ENCODE assay signal across 9 mouse cellular contexts in the genomic region with DNA sequence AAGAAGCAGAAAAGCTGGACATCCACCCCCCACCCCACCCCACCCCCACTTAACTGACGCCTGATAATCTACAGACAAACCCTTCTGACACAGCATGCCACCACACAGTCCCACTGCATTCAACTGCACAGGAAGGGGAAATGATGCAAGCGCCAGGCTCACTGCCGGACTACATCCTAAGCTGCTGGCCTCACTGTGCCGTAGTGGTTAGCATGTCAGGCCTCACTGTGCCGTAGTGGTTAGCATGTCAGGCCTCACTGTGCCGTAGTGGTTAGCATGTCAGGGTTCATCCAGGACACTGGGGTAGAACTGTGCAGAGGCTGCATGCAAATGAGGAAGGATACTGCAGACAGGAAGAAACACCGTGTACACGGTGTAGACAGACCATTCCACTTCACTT. TPM values are rescaled to one million over a fixed set of nuclear protein-coding genes. Genes with fewer than 3 reads are reported as not detected.
A peak's percentile ranks its signal among the peaks of the same experiment; 100 is the strongest.
DNase-seq lines count a peak whose midpoint lies in the region; ATAC-seq lines count a peak whose summit lies in the region.
"Had no signal": no experiment of that assay in that cellular context is flagged by ENCODE, and none has a peak within 500 bp of the region (broad histone marks: within the 10 kb centered on the region; RNA-seq: fewer than 3 reads in every experiment).

No protein-coding gene starts in this region.

- H3K4me1 ChIP-seq in heart, embryonic 11.5 days (ENCODE audit: control insufficient read depth, insufficient read depth, low read length): peaks cover 42% of the 10 kb centered on the region
- no peaks in the 10 kb centered on the region for H3K4me1 ChIP-seq in neural tube, embryonic 14.5 days (ENCODE audit: control insufficient read depth, insufficient read depth, low read length)
- H3K4me1 ChIP-seq in liver, embryonic 12.5 days: peaks cover 30% of the 10 kb centered on the region
- H3K4me1 ChIP-seq in midbrain, embryonic 14.5 days (ENCODE audit: control insufficient read depth, insufficient read depth, low read length): 0 out of 2 replicates have a peak, but pooled peaks cover 4% of the 10 kb centered on the region

- H3K27ac ChIP-seq in heart, embryonic 11.5 days (ENCODE audit: low read depth, low read length): no peak overlapping the region; the same call in 1 of the 2 replicates
- no peak overlapping the region for H3K27ac ChIP-seq in neural tube, embryonic 14.5 days (ENCODE audit: low read depth, low read length)
- H3K27ac ChIP-seq in liver, embryonic 12.5 days: no peak overlapping the region
- H3K27ac ChIP-seq in midbrain, embryonic 14.5 days (replicated peaks; ENCODE audit: low read depth, low read length): no peak overlapping the region
- H3K27ac ChIP-seq: embryonic facial prominence, embryonic 13.5 days had no signal

- WGBS in heart, embryonic 11.5 days (ENCODE audit: insufficient replicate concordance): 44% methylated on average over 8 of the region's 8 CpGs
- WGBS in neural tube, embryonic 14.5 days: 83% methylated on average over 8 of the region's 8 CpGs
- WGBS in liver, embryonic 12.5 days (ENCODE audit: insufficient replicate concordance): 14% methylated on average over 8 of the region's 8 CpGs
- WGBS in midbrain, embryonic 14.5 days: 82% methylated on average over 8 of the region's 8 CpGs

- H3K36me3 ChIP-seq in heart, embryonic 11.5 days (ENCODE audit: control insufficient read depth, insufficient read depth, low read length): no peaks in the 10 kb centered on the region
- H3K36me3 ChIP-seq in neural tube, embryonic 14.5 days (ENCODE audit: control insufficient read depth, insufficient read depth, low read length): no peaks in the 10 kb centered on the region
- no peaks in the 10 kb centered on the region for H3K36me3 ChIP-seq in liver, embryonic 12.5 days
- H3K36me3 ChIP-seq in midbrain, embryonic 14.5 days (ENCODE audit: control insufficient read depth, insufficient read depth, low read length): no peaks in the 10 kb centered on the region
- H3K36me3 ChIP-seq: embryonic facial prominence, embryonic 13.5 days had no signal

- no peaks in the 10 kb centered on the region for H3K9me3 ChIP-seq in heart, embryonic 11.5 days (replicated peaks; ENCODE audit: control insufficient read depth, low read length)
- H3K9me3 ChIP-seq in neural tube, embryonic 14.5 days (ENCODE audit: control insufficient read depth, low read length): no peaks in the 10 kb centered on the region
- no peaks in the 10 kb centered on the region for H3K9me3 ChIP-seq in liver, embryonic 12.5 days (replicated peaks)
- H3K9me3 ChIP-seq in midbrain, embryonic 14.5 days (ENCODE audit: control insufficient read depth, low read length): no peaks in the 10 kb centered on the region
- H3K9me3 ChIP-seq: embryonic facial prominence, embryonic 13.5 days had no signal

- peak; percentile 35 for ATAC-seq in heart, embryonic 11.5 days (replicated peaks; ENCODE audit: insufficient number of reproducible peaks, low FRiP score, low TSS enrichment)
- peak; percentile 41; the same call in 1 of the 2 replicates for ATAC-seq in neural tube, embryonic 14.5 days (ENCODE audit: low read depth)
- peak; percentile 60 for ATAC-seq in liver, embryonic 12.5 days
- ATAC-seq in midbrain, embryonic 14.5 days (ENCODE audit: low FRiP score, low TSS enrichment): no peak

- no peak overlapping the region for H3K9ac ChIP-seq in heart, embryonic 11.5 days (ENCODE audit: low read depth, low read length)
- no peak overlapping the region for H3K9ac ChIP-seq in neural tube, embryonic 14.5 days (replicated peaks; ENCODE audit: low read depth, low read length)
- no peak overlapping the region for H3K9ac ChIP-seq in liver, embryonic 12.5 days
- no peak overlapping the region for H3K9ac ChIP-seq in midbrain, embryonic 14.5 days (replicated peaks; ENCODE audit: low read length)
- H3K9ac ChIP-seq: embryonic facial prominence, embryonic 13.5 days had no signal

- H3K27me3 ChIP-seq in heart, embryonic 11.5 days (ENCODE audit: control insufficient read depth, insufficient read depth, low read length): no peaks in the 10 kb centered on the region
- no peaks in the 10 kb centered on the region for H3K27me3 ChIP-seq in neural tube, embryonic 14.5 days (ENCODE audit: control insufficient read depth, insufficient read depth, low read length)
- no peaks in the 10 kb centered on the region for H3K27me3 ChIP-seq in liver, embryonic 12.5 days (replicated peaks)
- no peaks in the 10 kb centered on the region for H3K27me3 ChIP-seq in midbrain, embryonic 14.5 days (ENCODE audit: control insufficient read depth, insufficient read depth, low read length)
- H3K27me3 ChIP-seq: embryonic facial prominence, embryonic 13.5 days had no signal

- no peak overlapping the region for H3K4me3 ChIP-seq in heart, embryonic 11.5 days (ENCODE audit: low read depth, low read length)
- H3K4me3 ChIP-seq in neural tube, embryonic 14.5 days (ENCODE audit: low read depth, low read length): no peak overlapping the region
- H3K4me3 ChIP-seq in liver, embryonic 12.5 days: no peak overlapping the region
- H3K4me3 ChIP-seq in midbrain, embryonic 14.5 days (replicated peaks; ENCODE audit: low read depth, low read length): no peak overlapping the region
- H3K4me3 ChIP-seq: embryonic facial prominence, embryonic 13.5 days had no signal

- no peak overlapping the region for H3K4me2 ChIP-seq in heart, embryonic 11.5 days
- H3K4me2 ChIP-seq in neural tube, embryonic 14.5 days (ENCODE audit: low read depth, low read length): no peak overlapping the region
- H3K4me2 ChIP-seq in liver, embryonic 12.5 days: 0 out of 2 replicates have a peak overlapping the region, but pooled peaks have one; percentile 4
- H3K4me2 ChIP-seq in midbrain, embryonic 14.5 days (ENCODE audit: low read length): no peak overlapping the region
- H3K4me2 ChIP-seq: embryonic facial prominence, embryonic 13.5 days had no signal

- DNase-seq in heart, postnatal 10 days: no peak
- no peak for DNase-seq in neural tube, embryonic 10.5 days (ENCODE audit: extremely low spot score, low spot score)
- no peak for DNase-seq in cerebellum, adult 11-12 months
- no peak for DNase-seq in Muller cell, postnatal 12 days (ENCODE audit: inconsistent ontology term)
- no peak for DNase-seq in midbrain, embryonic 14.5 days

- intact Hi-C loops in heart, postnatal 10 days (cut with DNase I): no loop called here

RNA-seq across cellular contexts. Expression of gene Magi1, which starts 29.8 kb away (rescaled TPM):
- 7.9 and 9.2 TPM in 2 replicates for polyA plus RNA-seq in heart, embryonic 11.5 days (2014; fragmentation: Nextera tagmentation; extraction: Ambion mirVana)
- total RNA-seq in heart, postnatal 10 days (2021): 10 to 100 TPM; 28.5 to 28.7 TPM
- 26.9 and 31.4 TPM in 2 replicates for polyA plus RNA-seq in neural tube, embryonic 14.5 days (2014; fragmentation: Nextera tagmentation; extraction: Ambion mirVana)
- polyA plus RNA-seq in liver, embryonic 12.5 days (2016; fragmentation: Nextera tagmentation; extraction: Ambion mirVana): 2.5 and 2.7 TPM in 2 replicates
- polyA plus RNA-seq in midbrain, embryonic 14.5 days (2014; fragmentation: Nextera tagmentation; extraction: Ambion mirVana): 34.9 and 41.8 TPM in 2 replicates
